Mouse (Mus musculus) cortical plate, adult 2 months (tissue): ENCODE data around the gene Rfx7. TPM values are rescaled to one million over a fixed set of nuclear protein-coding genes. Genes with fewer than 3 reads are reported as not detected.
"Not testable (repeated sequence)": the region's sequence is repeated elsewhere in the genome, so short reads cannot be mapped to it uniquely, and the experiment has no call there.

ENCODE experiments used
- H3K27ac ChIP-seq: fragments of 200-500 bp; 2 replicates; pipeline ENCODE4 v1.5.1; 2012; ENCODE audit warnings: low read length, control low read depth, inconsistent platforms; ENCODE audit not compliant: insufficient read depth
- H3K4me1 ChIP-seq: fragments of 200-500 bp; 2 replicates; pipeline ENCODE4 v1.6.1; 2011; ENCODE audit warnings: low read length; ENCODE audit not compliant: control insufficient read depth, insufficient read depth
- H3K4me3 ChIP-seq: fragments of 200-500 bp; 2 replicates; pipeline ENCODE4 v1.5.1; 2011; ENCODE audit warnings: mild to moderate bottlenecking, low read length, control low read depth; ENCODE audit not compliant: insufficient read depth
- CTCF ChIP-seq: fragments of 200-500 bp; IDR thresholded peaks from 2 replicates; pipeline ENCODE4 v1.5.1; 2011; ENCODE audit warnings: mild to moderate bottlenecking, control low read depth, low read length; ENCODE audit not compliant: insufficient read depth; ENCODE audit errors: extremely low read depth
- POLR2A ChIP-seq: fragments of 200-500 bp; IDR thresholded peaks from 2 replicates; pipeline ENCODE4 v1.6.1; 2011; ENCODE audit warnings: mild to moderate bottlenecking, low read length, control low read depth; ENCODE audit not compliant: insufficient read depth; ENCODE audit errors: extremely low read depth
- polyA plus RNA-seq: library from polyadenylated mRNA; depleted of rRNA; stranded (reverse); fragments of >200 nt; gene quantifications from 2 replicates; pipeline ENCODE4 v1.2.3, GENCODE M21; 2012

Gene Rfx7
- polyA plus RNA-seq, 1 experiment, result 16.0 TPM

GRCm38 (mm10) chr9:72660911-72661310 lies 128.9 kb downstream of the Rfx7 start:
- Histone ChIP-seq H3K27ac (no peak overlapping the region), H3K4me3 (no peak overlapping the region), H3K4me1 (peaks cover 9% of the 10 kb centered on the region)
- TF ChIP-seq CTCF (no peak), POLR2A (no peak)

DNA sequence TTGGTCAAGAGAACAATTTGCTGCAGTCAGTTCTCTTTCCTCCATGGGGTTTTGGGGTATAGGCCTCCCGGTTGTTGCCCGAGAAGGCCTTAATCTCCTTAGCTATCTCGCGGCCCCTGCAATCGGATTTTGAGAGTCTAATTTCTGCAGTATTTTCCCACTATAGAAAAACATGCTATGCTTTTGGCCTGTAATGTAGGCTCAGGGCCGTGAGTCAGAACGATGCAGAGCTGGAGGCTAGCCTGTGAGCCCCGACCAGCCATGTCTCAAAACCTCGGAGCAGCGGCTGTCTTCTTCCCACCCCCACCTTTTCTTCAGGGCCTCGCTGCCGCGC lies 129.5 kb downstream of the Rfx7 start:
- TF ChIP-seq POLR2A (peak; percentile 28; the same call in 1 of the 2 replicates), CTCF (no peak)
- peaks cover 9% of the 10 kb centered on the region for H3K4me1 ChIP-seq
- peak overlapping the region; percentile 99 for H3K27ac ChIP-seq

DNA sequence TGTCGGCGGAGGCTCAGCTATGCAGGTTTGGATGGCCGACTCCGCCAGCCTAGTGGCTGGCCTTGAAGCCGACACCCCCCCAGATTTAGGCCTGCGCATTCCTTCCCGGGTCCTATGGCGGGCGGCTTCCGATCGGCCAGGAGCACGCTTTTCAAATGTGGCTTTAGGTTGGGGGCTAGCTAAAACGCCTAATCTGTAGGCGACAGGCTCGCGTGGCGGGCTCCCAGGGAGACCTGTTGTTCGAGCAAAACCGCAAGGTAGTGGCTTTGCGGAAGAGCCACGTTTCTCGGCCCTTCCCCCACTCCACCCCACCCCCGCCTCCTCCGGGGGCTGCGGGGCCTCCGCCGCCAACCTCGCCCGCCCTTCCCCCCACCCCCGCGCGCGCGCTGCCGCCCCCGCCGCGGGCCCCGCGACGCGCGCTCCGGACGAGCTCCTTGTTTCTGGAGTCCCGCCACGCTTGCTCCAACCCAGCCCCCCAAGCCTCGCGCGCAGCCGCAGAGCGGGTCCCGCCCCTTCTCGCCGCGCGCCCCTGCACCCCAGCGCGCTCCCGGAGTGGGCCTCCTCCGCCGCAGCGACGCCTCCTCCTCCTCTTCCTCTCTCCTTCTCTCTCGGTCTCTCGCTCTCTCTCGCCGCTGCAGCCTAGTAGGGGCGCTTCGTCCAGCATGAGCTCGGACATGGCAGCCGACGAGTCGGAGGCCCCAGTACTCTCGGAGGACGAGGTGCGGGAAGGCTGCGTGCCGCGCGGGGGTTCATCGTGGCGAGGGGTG lies 130.0 kb downstream of the Rfx7 start, which contains the start of gene Nedd4:
Gene Nedd4 (plus strand): TSS at position 452 of the 767 bp plus-strand sequence.
- peaks cover 9% of the 10 kb centered on the region for H3K4me1 ChIP-seq
- peak within 1 kb of the TSS; percentile 79 for H3K4me3 ChIP-seq
- no peak for TF ChIP-seq CTCF
- peak; percentile 91 for TF ChIP-seq POLR2A
- H3K27ac ChIP-seq, result peak within 1 kb of the TSS; percentile 99

More for the DNA sequence above, 129.5 kb downstream of the Rfx7 start:
- H3K4me3 ChIP-seq, result peak overlapping the region; percentile 79

GRCm38 (mm10) chr9:72662691-72663533 lies 130.9 kb downstream of the Rfx7 start:
- peak; percentile 44; the same call in 1 of the 2 replicates for TF ChIP-seq POLR2A
- no peak for TF ChIP-seq CTCF
- Histone ChIP-seq H3K27ac (0 out of 2 replicates have a peak overlapping the region, but pooled peaks have one; percentile 37), H3K4me3 (peak overlapping the region; percentile 79), H3K4me1 (peaks cover 9% of the 10 kb centered on the region)

GRCm38 (mm10) chr9:72663534-72663918 lies 131.5 kb downstream of the Rfx7 start:
- Histone ChIP-seq H3K27ac (0 out of 2 replicates have a peak overlapping the region, but pooled peaks have one; percentile 37), H3K4me1 (peaks cover 9% of the 10 kb centered on the region), H3K4me3 (peak overlapping the region; percentile 79)
- TF ChIP-seq POLR2A (no peak), CTCF (no peak)

DNA sequence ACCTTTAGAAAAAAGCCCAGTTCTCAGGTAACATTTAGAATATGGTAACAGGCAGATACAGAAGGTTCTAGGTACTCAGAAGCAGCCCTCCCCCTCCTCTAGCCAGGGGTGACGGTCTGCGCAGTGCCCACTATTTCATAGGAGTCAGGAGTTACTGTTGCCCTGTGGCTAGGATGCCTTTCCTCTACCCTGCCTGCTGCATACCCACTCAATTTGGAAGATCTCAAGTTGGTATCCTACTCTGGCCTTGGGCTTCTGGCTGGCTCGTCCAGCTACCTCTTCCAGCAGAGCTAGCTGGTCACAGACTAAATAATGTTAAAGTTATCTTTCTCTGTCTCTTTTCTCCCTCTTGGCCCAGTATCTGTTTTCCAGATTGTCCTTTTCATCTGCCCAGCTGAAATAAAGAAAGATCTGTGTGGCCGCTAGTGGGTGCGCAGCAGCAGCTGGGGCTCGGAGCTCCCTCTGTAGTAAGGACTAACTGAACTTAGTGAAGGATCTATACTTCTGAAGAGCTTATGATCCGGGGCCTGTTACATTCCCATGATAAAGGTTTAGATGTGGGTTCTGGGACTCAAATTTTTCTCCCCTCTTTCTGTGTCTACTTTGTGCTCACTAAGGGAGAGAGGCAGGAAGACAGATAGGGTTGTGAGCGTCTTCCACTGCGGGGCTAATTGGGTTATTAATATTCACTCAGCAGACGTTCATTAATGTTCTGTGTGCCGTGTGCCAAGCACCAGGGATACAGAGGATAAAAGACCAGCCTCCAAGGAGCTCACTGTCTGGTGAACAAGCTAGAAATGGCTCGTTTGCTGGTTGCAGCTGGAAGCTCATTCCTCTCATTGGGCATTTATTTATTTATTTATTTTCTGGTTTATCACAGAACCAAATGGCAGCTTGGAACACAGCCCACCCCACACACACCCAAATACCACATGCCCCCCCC lies 132.6 kb downstream of the Rfx7 start:
- peaks cover 9% of the 10 kb centered on the region for H3K4me1 ChIP-seq
- TF ChIP-seq CTCF (0 out of 2 replicates have a peak, but pooled peaks have one; percentile 10), POLR2A (no peak)
- peak overlapping the region; percentile 79; the same call in 1 of the 2 replicates for H3K4me3 ChIP-seq
- no peak overlapping the region for H3K27ac ChIP-seq

DNA sequence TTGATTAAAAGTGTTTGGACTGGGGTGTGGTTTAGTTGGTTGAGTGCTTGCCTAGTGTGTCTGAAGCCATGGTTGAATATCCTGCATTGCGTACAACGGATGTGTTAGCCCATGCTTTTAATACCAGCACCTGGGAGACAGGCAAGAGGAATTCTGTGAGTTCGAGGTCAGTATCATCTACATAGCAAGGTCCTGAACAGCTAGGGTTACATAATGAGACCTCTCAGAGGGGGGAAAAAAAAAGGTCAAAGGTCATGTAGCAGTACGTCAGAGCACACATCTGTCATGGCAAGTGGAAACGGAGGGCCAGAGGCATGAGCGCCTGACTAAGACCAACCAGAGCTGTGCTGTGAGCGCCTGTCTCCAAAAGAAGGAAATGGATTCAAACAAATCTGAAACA lies 133.5 kb downstream of the Rfx7 start:
- TF ChIP-seq POLR2A (no peak), CTCF (no peak)
- Histone ChIP-seq H3K27ac (no peak overlapping the region), H3K4me1 (peaks cover 9% of the 10 kb centered on the region), H3K4me3 (no peak overlapping the region)

GRCm38 (mm10) chr9:72666352-72667021 lies 134.4 kb downstream of the Rfx7 start:
- not testable (repeated sequence) for H3K4me1 ChIP-seq, H3K27ac ChIP-seq, H3K4me3 ChIP-seq

GRCm38 (mm10) chr9:72667126-72667525 lies 135.1 kb downstream of the Rfx7 start:
- H3K4me3 ChIP-seq, result no peak overlapping the region
- TF ChIP-seq POLR2A (no peak), CTCF (no peak)
- H3K4me1 ChIP-seq, result peaks cover 9% of the 10 kb centered on the region

More at GRCm38 (mm10) chr9:72667126-72667525, 135.1 kb downstream of the Rfx7 start:
- H3K27ac ChIP-seq, result no peak overlapping the region
